Mouse (Mus musculus) cerebellum, postnatal 14 days (tissue): ENCODE measurements around the gene Kdm8.
"Not testable (repeated sequence)": the region's sequence is repeated elsewhere in the genome, so short reads cannot be mapped to it uniquely, and the experiment has no call there.

ENCODE experiments used
- DNase-seq, 2 experiments: peaks; one replicate each; pipeline ENCODE4 v3.0.0; 2021; ENCODE audit warnings: mixed read lengths in 2 of 2

The Kdm8 gene

DNA sequence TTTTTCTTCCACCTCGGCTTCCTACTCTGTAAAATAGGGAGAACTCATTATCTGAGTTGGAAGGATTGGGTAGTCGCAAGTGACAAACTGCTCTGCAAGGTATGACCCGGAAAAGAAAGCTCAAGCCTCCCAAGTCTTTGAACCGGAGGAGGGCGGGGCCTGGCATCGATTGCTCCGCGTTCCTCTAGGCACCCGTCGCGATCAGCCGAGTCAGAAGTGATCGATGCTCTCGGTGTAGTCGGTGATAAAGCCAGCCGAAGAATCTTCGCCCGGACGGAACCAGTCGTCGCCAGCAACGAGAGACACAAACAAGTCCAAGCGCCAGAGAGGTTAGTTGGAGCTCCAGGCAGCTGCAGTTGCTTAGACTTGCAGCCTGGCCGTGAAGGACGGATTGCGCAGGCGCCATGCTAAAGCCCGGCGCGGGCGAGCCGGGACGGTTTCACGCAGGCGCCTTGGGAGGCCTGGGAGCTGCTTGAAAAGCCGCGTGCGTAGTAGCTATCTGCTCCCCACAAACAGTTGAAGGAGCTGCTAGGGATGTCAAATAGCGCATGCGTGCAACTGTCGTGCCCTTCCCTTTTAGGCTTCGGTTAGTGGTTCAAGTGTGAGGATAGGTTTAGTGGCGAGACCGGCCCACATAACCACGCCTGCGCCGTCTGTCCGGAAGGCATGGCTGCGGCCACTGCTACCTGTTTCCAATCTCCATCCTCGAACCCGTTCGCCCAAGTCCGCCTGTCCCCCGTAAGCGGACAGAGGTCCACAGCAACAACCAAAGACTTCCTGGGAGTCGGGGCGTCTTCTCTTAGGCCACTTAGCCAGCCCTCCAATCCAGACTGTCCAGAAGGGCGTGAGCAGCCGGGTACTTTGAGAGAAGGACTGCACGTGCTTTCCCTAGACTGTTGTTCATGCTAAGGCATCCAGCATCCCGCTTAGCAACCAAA is at the start of gene Kdm8:
Gene Kdm8 (plus strand): TSS at position 213 of the 938 bp plus-strand sequence.
- DNase-seq, result peak; percentile 95 to 96

DNA sequence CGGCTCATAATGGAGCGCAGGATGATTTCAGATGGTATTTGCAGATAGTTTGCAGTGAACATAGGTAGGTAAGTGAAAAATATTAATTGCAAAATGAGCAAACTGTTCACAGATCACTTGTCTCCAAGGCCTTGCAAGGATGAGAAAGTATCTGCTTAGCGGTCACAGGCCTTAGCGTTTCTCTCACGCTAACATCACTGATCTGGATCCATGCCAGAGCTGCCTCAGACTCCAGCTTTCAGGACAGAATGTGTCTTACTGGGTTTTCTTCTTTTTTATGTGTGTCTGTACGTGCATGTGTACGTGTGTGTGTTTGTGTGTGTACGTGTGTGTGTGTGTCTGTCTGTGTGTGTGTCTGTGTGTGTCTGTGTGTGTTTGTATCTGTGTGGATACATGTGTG is 46.4 kb upstream of the Kdm8 start:
- DNase-seq, result peak; percentile 29 to 45

DNA sequence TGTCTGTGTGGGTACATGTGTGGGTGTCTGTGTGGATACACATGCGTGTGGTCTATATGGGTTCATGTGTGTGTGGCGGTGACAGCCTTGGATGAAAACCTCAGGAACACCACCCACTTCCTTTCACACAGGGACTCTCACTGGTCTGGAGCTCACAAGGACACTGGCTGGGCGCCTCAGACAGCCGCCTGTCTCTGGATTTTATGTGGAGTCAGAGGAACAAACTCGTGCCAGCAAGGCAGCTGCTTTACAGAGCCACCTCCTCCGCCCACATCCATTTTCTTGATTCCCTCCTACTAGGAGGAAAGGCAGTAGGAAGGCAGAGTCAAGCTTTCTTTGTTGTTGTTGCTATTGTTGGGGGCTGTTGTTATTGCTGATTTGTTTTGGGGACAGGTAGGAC is 45.8 kb upstream of the Kdm8 start:
- peak; percentile 8 to 18 for DNase-seq

DNA sequence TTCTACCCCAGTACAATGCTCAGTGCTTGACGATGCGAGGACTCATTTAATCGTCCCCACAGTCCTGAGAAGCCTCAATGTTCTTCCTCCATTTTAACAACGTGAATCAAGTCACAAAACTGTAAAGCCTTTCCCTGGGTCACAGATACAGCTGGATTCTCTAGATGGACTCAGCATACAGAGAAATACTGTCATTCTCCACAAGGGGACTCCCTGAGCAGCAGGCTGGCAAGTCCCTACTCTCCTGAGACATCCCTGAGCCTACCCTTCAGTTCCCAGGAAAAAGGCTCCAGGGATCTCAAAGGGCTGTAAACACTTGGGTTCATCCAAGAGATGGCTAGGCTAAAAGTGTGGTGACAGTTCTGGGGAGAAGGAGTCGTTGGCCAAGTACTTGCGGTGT is 37.3 kb upstream of the Kdm8 start:
- no peak for DNase-seq

DNA sequence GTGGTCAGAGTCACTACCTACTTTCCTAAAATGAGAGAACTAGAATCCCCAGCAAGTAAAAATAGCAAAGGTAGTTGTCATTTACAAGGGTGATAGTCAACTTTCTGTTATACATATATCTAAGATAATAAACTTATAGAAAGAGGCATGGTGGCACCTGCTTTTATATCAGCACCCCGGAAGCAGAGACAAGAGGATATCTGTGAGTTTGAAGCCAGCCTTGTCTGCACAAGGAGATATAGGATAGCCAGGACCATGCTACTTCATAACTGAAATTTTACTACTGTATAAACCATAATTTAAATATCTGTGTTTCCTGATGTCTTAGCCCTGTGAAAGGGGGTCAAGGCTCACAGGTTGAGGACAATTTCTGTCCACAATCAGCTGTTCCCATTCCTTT is 29.4 kb upstream of the Kdm8 start:
- no peak for DNase-seq

DNA sequence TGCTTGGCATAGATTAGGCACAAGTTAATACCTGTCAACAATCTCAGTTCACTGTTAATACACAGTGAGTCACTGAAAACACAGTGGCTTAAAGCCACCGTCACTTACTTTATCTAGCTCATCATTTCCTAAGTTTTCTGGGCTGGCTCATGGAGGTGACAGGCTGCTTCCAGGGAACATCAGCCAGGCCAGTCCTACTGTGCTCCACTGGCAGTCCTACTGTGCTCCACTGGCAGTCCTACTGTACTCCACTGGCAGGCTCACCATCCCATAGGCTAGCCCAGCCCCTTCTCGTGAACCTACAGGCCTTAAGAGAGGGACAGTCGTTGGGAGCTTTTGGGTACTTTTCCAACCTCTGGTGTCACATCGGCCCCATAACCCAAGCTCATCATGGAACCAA is 28.7 kb upstream of the Kdm8 start:
- DNase-seq, result no peak

DNA sequence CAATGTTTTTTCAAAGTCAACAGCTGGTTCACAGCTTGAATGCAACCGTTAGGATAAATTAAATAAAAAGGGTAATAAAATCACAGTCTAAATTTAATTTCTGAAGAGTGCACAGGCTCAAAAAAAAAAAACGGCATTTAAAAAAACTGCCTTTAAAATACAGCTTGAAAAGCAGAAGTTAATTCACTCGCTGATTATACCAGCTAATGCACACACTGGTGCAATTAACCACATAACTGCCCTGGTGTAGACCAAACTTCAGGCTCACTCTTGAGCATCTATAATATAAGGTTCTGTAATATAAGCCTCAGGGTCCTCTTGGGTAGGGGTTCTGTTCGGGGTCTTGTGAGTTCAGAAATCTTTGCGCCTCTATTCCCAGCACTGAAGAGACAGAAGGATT is 27.7 kb upstream of the Kdm8 start:
- no peak for DNase-seq

DNA sequence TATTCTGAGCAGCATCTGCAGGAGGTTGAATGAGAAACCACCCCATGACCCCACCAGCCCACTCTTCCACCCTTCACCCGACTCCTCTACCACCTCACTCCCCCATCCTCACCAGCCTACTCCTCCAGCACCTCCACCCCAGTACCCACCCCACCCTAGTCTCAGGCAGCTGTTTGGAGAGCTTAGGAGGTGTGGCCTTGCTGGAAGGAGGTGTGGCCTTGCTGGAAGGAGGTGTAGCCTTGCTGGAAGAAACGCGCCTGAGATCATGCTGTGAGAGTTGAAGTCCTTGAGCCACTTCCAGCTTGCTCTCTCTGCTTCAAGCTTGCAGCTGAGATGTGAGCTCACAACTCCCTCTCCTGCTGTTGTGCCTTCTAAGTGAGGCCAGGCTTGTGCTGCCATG is 26.1 kb upstream of the Kdm8 start:
- DNase-seq, result no peak

DNA sequence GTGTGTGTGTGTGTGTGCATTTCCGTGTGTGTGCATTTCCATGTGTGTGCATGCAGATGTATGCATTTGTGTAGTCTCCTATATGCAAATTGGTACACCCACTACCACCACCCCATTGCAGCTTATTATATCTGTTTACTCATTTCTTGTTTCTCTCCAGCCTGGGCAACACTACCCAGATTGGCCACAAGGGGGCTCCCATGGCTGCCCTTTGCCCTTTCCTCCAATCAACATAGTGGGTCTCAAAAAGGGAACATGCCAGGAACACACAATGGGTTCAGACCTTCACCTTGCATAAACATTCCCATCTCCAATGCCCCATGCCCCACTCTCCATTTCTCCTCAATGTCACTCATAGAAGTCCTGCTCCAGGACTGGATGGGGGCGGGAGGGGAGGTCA is 24.3 kb upstream of the Kdm8 start:
- DNase-seq, result peak; percentile 53 to 68

DNA sequence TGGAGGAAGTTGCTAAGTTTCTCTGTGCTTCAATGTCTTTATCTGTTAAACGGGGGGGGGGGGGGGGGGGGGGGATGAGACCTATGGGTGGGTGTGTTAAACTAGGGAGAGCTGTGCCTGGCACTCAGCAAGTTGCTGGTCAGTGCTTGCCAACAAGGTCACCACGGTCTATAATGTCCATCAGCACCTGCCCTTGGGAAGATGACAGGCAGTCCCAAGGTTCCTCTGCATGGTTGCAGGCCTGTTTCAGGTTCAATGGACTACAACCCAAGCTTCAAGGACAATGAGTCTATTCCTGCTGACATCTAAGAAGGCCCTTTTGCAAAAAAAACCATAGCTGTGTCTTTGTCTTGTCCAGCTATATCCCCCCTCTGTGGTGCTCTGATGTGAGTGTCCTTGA is 22.6 kb upstream of the Kdm8 start:
- no peak for DNase-seq

DNA sequence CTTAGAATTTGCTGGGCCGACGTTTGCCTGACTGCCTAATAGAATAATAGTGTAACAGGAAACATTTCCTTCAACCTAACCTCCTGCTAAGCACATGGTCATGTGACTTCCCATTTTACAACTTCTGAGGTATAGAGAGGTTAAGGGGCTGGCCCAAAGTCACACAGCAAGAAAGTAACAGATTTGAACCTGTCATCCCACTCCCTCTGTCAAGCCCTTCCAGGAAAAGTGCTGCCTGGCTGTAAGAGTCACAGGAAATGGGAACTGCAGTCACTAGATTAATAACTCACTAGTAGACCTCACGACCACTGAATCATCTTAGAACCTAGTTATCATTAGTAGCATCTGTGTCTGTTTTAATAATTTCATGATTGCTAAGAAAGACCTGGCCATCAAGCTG is 21.4 kb upstream of the Kdm8 start:
- no peak for DNase-seq

DNA sequence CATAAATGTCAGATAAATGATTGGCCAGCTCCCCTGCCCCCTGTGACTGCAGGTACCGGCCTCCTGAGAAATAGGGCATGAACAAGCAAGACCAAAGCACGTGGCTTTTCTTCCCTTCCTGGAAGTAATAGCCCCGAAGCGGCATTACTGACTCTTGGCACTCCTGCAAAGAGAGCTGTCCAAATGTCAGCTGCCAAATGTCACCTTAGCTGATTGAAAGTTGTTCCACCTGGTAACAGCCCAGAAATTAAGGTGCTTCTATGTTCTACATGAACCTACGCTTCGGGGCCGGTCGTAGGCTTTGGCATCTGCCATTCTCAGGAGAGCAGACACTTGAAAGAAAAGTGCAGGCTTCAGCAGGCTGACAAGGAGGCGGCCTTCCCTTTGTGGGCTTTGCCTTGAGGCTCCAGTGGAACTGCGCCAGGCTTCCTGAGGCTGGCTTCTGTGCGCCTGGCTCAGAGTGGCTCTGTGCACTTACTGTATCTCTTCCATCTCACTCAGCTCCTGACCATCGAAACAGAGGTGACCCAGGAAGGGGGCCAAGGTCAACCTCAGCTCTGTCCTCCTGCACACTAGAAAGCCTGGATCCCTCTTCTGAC is 16.9 kb upstream of the Kdm8 start:
- DNase-seq, result peak; percentile 90 to 93

DNA sequence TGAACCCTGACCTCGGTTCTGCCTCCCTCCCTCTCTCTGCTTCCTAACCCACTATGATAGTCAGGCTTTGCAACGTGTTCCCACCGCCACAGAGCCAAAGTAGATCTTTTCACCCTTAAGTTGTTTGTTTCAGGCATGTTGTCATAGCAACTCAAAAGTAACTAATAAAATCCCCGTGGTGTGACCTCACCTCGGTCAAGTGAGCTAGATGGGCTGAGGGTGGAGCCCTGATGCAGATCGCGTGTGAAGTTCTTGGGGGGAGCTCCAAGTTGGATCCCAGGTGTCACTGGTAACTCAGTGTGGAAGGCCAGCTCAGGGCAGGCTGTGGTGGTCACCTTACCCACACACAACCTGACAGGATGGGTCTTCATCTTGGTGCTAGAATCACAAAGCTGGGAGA is 16.1 kb upstream of the Kdm8 start:
- DNase-seq, result no peak

DNA sequence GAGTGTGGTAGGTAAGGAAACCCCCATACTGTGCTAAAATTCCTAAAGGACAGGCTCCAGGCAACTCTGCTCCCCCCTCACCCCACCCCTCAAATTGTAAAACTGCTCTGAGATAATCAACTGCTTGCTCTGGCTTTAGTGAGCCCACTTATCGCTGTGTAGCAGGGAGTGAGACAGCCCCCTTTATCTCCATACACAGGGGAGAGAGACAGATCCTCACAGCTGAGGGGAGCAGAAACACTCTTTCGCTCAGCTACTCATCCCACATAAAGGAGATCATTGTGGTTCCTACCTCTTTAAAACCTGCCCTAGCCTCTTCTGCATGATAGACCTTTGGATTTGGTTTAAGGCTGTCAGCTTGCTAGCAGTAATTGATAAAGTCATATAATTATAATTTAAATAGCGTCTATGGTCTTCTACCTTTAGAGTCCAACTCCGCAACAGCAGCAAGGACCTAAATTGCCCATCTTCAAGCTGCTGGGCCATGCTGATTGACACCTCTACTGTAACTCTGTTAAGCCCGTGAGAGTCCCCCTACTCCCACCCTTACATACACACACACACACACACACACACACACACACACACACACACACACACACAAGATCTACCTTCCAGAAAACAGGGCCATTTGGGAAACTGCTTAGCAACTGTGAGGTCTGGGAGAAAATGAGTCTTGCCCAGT is 15.5 kb upstream of the Kdm8 start:
- DNase-seq, result not testable (repeated sequence)

DNA sequence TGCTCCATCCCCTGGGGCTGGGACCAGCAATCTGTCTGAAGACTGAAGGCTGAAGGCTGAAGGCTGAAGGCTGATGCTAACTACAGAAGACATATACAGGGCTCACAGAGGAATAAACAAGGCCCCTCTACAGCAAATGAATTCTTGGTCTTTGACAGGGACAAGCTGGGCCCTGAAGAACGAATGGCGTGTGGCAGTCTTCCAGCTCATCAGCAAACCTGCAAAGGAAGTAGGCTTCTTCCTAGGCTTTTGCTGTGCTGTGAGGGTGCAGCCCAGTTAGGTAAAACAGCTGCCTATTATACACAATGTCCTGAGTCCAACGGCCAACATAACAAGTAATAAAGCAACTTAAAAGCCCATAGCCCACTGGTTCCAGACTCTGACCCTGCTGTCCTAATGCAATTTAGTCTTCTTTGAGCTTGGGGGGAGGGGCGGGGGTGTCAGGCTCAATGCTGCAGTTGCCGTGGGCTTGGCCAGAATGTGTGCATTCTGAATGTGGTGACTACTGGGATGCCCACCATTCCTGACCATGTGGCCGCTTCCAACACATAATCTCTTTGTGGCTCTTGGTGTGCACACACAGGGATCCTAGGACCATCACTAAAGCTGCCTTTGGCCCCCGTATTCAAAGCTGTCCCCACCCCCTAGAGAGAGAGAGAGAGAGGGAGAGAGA is 14.2 kb upstream of the Kdm8 start:
- peak in 1 of 2 experiments; percentile 40 for DNase-seq

DNA sequence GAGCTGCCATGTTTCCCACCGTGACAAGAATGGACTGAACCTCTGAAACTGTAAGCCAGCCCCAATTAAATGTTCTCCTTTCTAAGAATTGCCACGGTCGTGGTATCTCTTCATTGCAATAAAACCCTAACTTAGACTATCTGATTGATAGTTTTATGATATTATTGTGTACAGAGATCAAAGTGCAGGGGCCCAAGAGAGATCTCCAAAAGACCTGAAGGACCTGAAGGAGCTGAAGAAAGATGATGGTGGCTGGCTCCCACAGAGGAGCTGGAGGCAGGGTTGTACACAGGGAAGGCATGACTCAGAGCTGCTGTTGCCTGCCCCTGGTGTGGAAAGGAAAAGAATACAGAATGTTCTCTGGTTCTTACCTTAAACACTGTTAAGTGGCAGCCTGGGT is 10.6 kb upstream of the Kdm8 start:
- DNase-seq, result no peak

DNA sequence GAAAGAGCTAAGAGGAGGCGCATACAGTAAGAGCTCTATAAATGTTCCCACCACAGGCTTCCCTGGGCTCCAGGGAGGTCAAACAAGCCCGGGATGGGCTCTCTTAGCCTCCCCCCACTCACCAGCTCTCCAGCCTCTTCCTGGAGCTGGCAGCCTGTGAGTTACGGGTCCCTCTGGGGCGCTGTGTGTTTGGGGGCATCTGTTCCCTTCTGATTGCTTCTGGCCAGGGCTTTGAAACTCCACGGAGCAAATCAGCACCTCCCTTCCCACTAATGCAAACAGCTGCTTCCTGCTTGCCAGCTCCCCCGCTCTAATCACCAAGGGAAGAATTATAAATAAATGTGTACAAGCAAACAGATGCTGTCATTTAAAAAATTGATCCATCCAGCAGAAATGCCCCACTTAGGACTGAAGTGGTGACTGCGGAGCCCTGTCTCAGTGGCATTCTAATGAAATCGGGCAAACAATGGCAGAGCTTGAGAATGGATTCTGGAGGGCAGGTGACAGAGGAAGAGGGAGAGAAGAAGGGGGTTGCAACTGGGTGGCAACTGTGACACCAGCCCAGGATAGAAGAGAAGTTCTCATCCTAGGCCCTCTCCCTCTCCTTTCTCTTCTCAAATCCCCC is 9.7 kb upstream of the Kdm8 start:
- DNase-seq, result no peak

DNA sequence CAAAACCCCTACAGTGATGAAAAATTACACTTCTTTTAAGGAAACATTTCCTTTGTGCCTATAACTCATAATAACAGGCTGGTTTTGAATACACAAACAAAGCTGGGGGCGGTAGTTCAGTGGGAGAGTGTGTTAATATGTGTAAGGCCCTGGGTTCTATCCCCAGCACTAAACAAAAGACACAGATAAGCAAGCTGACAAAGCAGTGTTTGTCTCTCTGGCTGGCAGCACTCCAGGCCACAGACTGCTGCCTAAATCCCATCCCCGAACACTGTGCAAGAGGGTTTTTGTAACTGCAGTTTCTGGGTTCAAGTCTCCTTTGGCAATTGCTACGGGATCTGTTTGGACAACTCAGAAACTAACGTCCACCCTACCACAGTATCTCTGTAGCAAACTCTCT is 2.2 kb upstream of the Kdm8 start:
- DNase-seq, result no peak

DNA sequence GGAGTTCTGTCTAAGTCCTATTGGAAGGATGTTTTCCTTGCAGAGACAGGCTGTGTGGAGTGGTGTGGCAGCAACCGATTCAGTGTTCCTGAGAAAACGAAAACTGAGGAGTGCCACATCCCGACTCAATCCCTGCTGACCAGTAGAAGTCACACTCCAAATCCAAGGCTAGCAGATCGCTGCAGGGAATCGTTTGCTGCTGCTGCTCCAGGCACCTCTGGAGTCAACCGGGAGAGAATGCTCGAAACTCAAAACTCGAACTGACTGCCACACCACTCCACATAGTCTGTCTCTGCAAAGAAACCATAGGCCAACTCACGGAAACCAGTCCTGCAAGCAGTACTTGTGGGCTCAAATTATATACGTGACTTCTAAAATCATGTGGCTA is 406 bp upstream of the Kdm8 start:
- DNase-seq, result peak; percentile 23 to 43

DNA sequence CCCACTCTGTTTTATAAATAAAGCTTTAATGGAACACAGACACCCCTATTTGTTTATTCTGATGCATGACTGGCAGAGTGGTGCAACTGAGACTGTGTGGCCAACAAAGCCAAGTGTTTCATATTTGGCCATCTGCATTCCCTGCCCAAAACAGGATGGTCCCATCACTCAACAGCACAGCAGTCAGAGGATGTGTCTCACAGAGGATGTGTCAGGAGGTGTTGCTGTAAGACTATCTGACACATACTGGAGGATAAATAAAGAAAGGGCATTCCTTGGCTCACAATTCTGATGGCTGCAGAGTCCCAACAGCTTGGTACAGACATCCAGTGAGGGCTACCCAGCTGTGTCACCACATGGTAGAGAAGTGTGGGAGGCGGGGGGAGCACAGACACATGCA is 6.2 kb downstream of the Kdm8 start:
- no peak for DNase-seq

DNA sequence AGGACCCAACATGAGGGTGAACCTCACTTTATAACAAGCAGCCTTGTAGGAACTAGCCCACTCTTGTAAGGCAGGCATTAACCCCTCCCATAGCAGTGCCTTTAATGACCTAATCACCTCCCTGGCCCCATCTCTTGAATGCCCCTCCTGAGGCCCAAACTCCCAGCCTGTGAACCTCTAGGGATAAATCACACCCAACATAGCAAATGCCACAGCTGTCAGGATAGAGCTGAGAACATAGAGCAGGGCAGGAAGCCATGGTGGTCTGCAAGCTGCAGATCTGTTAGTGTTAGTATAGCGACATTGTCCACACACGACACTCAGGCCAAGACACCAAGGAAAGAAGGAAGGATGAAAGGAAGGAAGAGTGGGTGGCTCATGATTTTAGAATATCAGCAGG is 6.6 kb downstream of the Kdm8 start:
- no peak for DNase-seq

DNA sequence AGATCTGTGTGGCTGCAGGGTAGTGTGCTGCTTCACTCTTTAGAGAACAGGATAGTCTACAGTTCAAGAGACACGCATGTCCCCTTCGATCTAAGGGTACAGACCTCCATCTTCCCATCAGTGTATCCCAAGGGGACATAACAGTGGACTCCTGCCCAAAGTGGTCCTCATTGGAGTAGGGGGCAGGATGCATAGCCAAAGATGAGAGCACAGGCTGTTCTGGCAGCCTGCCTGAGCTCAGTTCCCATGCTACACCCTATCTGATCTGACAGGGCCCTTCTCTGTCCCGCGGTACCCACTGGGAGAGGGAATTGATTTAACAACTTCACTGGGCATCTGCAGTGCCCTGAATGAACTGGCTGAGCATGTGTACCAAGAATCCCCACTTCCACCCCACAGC is 9.2 kb downstream of the Kdm8 start:
- DNase-seq, result no peak

DNA sequence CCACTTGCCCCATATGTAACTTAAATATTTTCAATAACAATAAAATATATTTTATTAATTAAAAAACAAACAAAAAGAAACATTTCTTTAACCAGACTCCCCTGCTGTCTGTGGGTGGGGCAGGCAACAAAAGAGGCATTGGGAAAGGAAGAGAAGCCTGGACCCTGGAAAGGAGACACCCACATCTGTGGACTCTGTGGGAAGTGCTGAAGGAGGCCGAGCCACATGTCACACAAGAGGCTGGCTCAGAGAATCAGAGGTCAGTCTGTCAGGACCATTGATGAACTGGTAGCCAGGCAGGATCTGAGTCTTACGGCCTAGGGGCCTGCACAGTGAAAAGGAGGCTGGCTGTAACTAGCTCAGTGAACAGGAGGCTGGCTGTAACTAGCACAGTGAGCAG is 17.7 kb downstream of the Kdm8 start:
- no peak for DNase-seq
